17 mouse cellular contexts compared by ENCODE assay signal in genomic region chr1:87573261-87573660, GRCm38 (mm10). TPM values are rescaled to one million over a fixed set of nuclear protein-coding genes. Genes with fewer than 3 reads are reported as not detected.
DNase-seq lines count a peak whose midpoint lies in the region; ATAC-seq and TF ChIP-seq lines count a peak whose summit lies in the region.
"Had no signal": no experiment of that assay in that cellular context is flagged by ENCODE, and none has a peak within 500 bp of the region (broad histone marks: within the 10 kb centered on the region; RNA-seq: fewer than 3 reads in every experiment).

No protein-coding gene starts in this region.

- TF ChIP-seq CTCF in liver, embryonic 14.5 days (IDR thresholded peaks at IDR 0.05; ENCODE audit: low read depth) = no peak
- TF ChIP-seq CTCF in stomach, postnatal 0 days (IDR thresholded peaks at IDR 0.05; ENCODE audit: low read depth) = no peak

- ATAC-seq in lung, embryonic 15.5 days (ENCODE audit: borderline replicate concordance, extremely low read depth, low FRiP score, low TSS enrichment) = no peak
- ATAC-seq in kidney, embryonic 16.5 days (ENCODE audit: low FRiP score, low TSS enrichment) = no peak
- ATAC-seq in liver, embryonic 14.5 days (ENCODE audit: insufficient read depth) = no peak
- ATAC-seq in stomach, postnatal 0 days (ENCODE audit: low FRiP score, low TSS enrichment) = no peak
- ATAC-seq in hindbrain, embryonic 13.5 days (ENCODE audit: low FRiP score) = no peak
- no peak for ATAC-seq in forebrain, embryonic 11.5 days (replicated peaks; ENCODE audit: low FRiP score)

- H3K9ac ChIP-seq in lung, embryonic 15.5 days = no peak overlapping the region
- H3K9ac ChIP-seq in kidney, embryonic 16.5 days (replicated peaks; ENCODE audit: low read length) = no peak overlapping the region
- no peak overlapping the region for H3K9ac ChIP-seq in liver, embryonic 14.5 days (replicated peaks)
- H3K9ac ChIP-seq in stomach, postnatal 0 days (ENCODE audit: low read length) = peak overlapping the region; percentile 35; the same call in 1 of the 2 replicates
- H3K9ac ChIP-seq in hindbrain, embryonic 13.5 days = no peak overlapping the region
- H3K9ac ChIP-seq in forebrain, embryonic 11.5 days (ENCODE audit: low read length) = no peak overlapping the region
- H3K9ac ChIP-seq: forebrain, embryonic 12.5 days; limb, embryonic 13.5 days; midbrain, embryonic 12.5 days; neural tube, embryonic 15.5 days had no signal

- TF ChIP-seq EP300 in liver, embryonic 14.5 days (IDR thresholded peaks at IDR 0.05; ENCODE audit: low read depth) = no peak
- no peak for TF ChIP-seq EP300 in stomach, postnatal 0 days (optimal IDR thresholded peaks at IDR 0.05)

- 58% methylated on average over 5 of the region's 5 CpGs for WGBS in lung, embryonic 15.5 days
- WGBS in kidney, embryonic 16.5 days = 70% methylated on average over 5 of the region's 5 CpGs
- WGBS in liver, embryonic 14.5 days (ENCODE audit: insufficient replicate concordance) = 46% methylated on average over 5 of the region's 5 CpGs
- WGBS in stomach, postnatal 0 days = 37% methylated on average over 5 of the region's 5 CpGs
- 81% methylated on average over 5 of the region's 5 CpGs for WGBS in hindbrain, embryonic 13.5 days
- 84% methylated on average over 5 of the region's 5 CpGs for WGBS in forebrain, embryonic 11.5 days

- H3K9me3 ChIP-seq in lung, embryonic 15.5 days = no peaks in the 10 kb centered on the region
- no peaks in the 10 kb centered on the region for H3K9me3 ChIP-seq in kidney, embryonic 16.5 days (ENCODE audit: low read length)
- H3K9me3 ChIP-seq in liver, embryonic 14.5 days (ENCODE audit: control insufficient read depth, low read length) = no peaks in the 10 kb centered on the region
- no peaks in the 10 kb centered on the region for H3K9me3 ChIP-seq in stomach, postnatal 0 days (ENCODE audit: control insufficient read depth, low read length)
- no peaks in the 10 kb centered on the region for H3K9me3 ChIP-seq in hindbrain, embryonic 13.5 days
- no peaks in the 10 kb centered on the region for H3K9me3 ChIP-seq in forebrain, embryonic 11.5 days (ENCODE audit: control insufficient read depth, low read length)
- H3K9me3 ChIP-seq: forebrain, embryonic 12.5 days; hindbrain, embryonic 10.5 days; limb, embryonic 13.5 days; midbrain, embryonic 12.5 days; neural tube, embryonic 15.5 days had no signal

- peak overlapping the region; percentile 89 for H3K27ac ChIP-seq in lung, embryonic 15.5 days
- H3K27ac ChIP-seq in kidney, embryonic 16.5 days (ENCODE audit: low read length) = peak overlapping the region; percentile 36; the same call in 1 of the 2 replicates
- H3K27ac ChIP-seq in liver, embryonic 14.5 days = no peak overlapping the region
- peak overlapping the region; percentile 74 for H3K27ac ChIP-seq in stomach, postnatal 0 days (replicated peaks)
- no peak overlapping the region for H3K27ac ChIP-seq in hindbrain, embryonic 13.5 days
- H3K27ac ChIP-seq in forebrain, embryonic 11.5 days (ENCODE audit: low read depth, low read length) = no peak overlapping the region
- H3K27ac ChIP-seq: forebrain, embryonic 12.5 days; hindbrain, embryonic 10.5 days; limb, embryonic 13.5 days; macrophage; midbrain, embryonic 12.5 days; neural tube, embryonic 15.5 days had no signal

- no peaks in the 10 kb centered on the region for H3K36me3 ChIP-seq in lung, embryonic 15.5 days
- H3K36me3 ChIP-seq in kidney, embryonic 16.5 days (ENCODE audit: insufficient read depth, low read length) = no peaks in the 10 kb centered on the region
- H3K36me3 ChIP-seq in liver, embryonic 14.5 days (replicated peaks; ENCODE audit: control insufficient read depth, insufficient read depth, low read depth) = no peaks in the 10 kb centered on the region
- H3K36me3 ChIP-seq in stomach, postnatal 0 days (ENCODE audit: control insufficient read depth, insufficient read depth, low read length) = no peaks in the 10 kb centered on the region
- no peaks in the 10 kb centered on the region for H3K36me3 ChIP-seq in hindbrain, embryonic 13.5 days
- H3K36me3 ChIP-seq in forebrain, embryonic 11.5 days (ENCODE audit: control insufficient read depth, insufficient read depth, low read length) = no peaks in the 10 kb centered on the region
- H3K36me3 ChIP-seq: forebrain, embryonic 12.5 days; hindbrain, embryonic 10.5 days; limb, embryonic 13.5 days; midbrain, embryonic 12.5 days; neural tube, embryonic 15.5 days had no signal

- peak overlapping the region; percentile 25 for H3K4me2 ChIP-seq in lung, embryonic 15.5 days
- H3K4me2 ChIP-seq in kidney, embryonic 16.5 days (replicated peaks; ENCODE audit: low read depth, low read length) = no peak overlapping the region
- peak overlapping the region; percentile 41 for H3K4me2 ChIP-seq in liver, embryonic 14.5 days (ENCODE audit: low read depth)
- peak overlapping the region; percentile 47 for H3K4me2 ChIP-seq in stomach, postnatal 0 days (replicated peaks; ENCODE audit: low read depth)
- no peak overlapping the region for H3K4me2 ChIP-seq in hindbrain, embryonic 13.5 days
- H3K4me2 ChIP-seq in forebrain, embryonic 11.5 days (ENCODE audit: low read depth, low read length, severe bottlenecking) = no peak overlapping the region
- H3K4me2 ChIP-seq: forebrain, embryonic 12.5 days; limb, embryonic 13.5 days; midbrain, embryonic 12.5 days; neural tube, embryonic 15.5 days had no signal

- peaks cover 27% of the 10 kb centered on the region for H3K4me1 ChIP-seq in lung, embryonic 15.5 days
- peaks cover 19% of the 10 kb centered on the region for H3K4me1 ChIP-seq in kidney, embryonic 16.5 days (ENCODE audit: insufficient read depth, low read length)
- 0 out of 4 replicates have a peak, but pooled peaks cover 0 to 3% of the 10 kb centered on the region in 2 experiments for H3K4me1 ChIP-seq in liver, embryonic 14.5 days (replicated peaks; ENCODE audit: control insufficient read depth in 2 of 2, insufficient read depth in 2 of 2, low read length in 1 of 2)
- 0 out of 2 replicates have a peak, but pooled peaks cover 2% of the 10 kb centered on the region for H3K4me1 ChIP-seq in stomach, postnatal 0 days (replicated peaks; ENCODE audit: control insufficient read depth, insufficient read depth)
- peaks cover 20% of the 10 kb centered on the region for H3K4me1 ChIP-seq in hindbrain, embryonic 13.5 days (replicated peaks)
- H3K4me1 ChIP-seq in forebrain, embryonic 11.5 days (replicated peaks; ENCODE audit: control insufficient read depth, insufficient read depth, low read length) = no peaks in the 10 kb centered on the region

- DNase-seq in lung, postnatal 25 days (ENCODE audit: low spot score) = no peak
- DNase-seq in liver, embryonic 14.5 days (ENCODE audit: low read depth in 3 of 3, low spot score in 3 of 3) = no peak
- peak; percentile 22 for DNase-seq in stomach, postnatal 0 days (ENCODE audit: low spot score)
- no peak for DNase-seq in forebrain, embryonic 11.5 days (ENCODE audit: low spot score)
- DNase-seq: cerebellum, adult 9-11 months; gastrocnemius, postnatal 25 days; right cerebral cortex, postnatal 4 days; thymus, postnatal 14 days had no signal

- no peaks in the 10 kb centered on the region for H3K27me3 ChIP-seq in lung, embryonic 15.5 days
- H3K27me3 ChIP-seq in kidney, embryonic 16.5 days (ENCODE audit: insufficient read depth, low read length) = no peaks in the 10 kb centered on the region
- H3K27me3 ChIP-seq in liver, embryonic 14.5 days (ENCODE audit: control insufficient read depth, insufficient read depth, low read length) = no peaks in the 10 kb centered on the region
- no peaks in the 10 kb centered on the region for H3K27me3 ChIP-seq in stomach, postnatal 0 days (ENCODE audit: control insufficient read depth, insufficient read depth, low read length)
- H3K27me3 ChIP-seq in hindbrain, embryonic 13.5 days = peaks cover 16% of the 10 kb centered on the region
- H3K27me3 ChIP-seq in forebrain, embryonic 11.5 days (ENCODE audit: control insufficient read depth, insufficient read depth, low read length) = no peaks in the 10 kb centered on the region
- H3K27me3 ChIP-seq: forebrain, embryonic 12.5 days; limb, embryonic 13.5 days; midbrain, embryonic 12.5 days; neural tube, embryonic 15.5 days had no signal

- H3K4me3 ChIP-seq in lung, embryonic 15.5 days = no peak overlapping the region
- no peak overlapping the region for H3K4me3 ChIP-seq in kidney, embryonic 16.5 days (ENCODE audit: low read length)
- peak overlapping the region; percentile 22 to 34 for H3K4me3 ChIP-seq in liver, embryonic 14.5 days (ENCODE audit: insufficient read depth in 1 of 2, low read depth in 2 of 2, low read length in 2 of 2)
- H3K4me3 ChIP-seq in stomach, postnatal 0 days (ENCODE audit: low read depth, low read length) = peak overlapping the region; percentile 18
- H3K4me3 ChIP-seq in hindbrain, embryonic 13.5 days = no peak overlapping the region
- no peak overlapping the region for H3K4me3 ChIP-seq in forebrain, embryonic 11.5 days (ENCODE audit: low read depth, low read length)
- H3K4me3 ChIP-seq: forebrain, embryonic 12.5 days; hindbrain, embryonic 10.5 days; limb, embryonic 13.5 days; midbrain, embryonic 12.5 days; neural tube, embryonic 15.5 days had no signal

RNA-seq across cellular contexts. Expression of gene Ngef, which starts 0.4 kb away (rescaled TPM):
- polyA plus RNA-seq in lung, embryonic 15.5 days (2015; fragmentation: Nextera tagmentation; extraction: Ambion mirVana) = 3.6 and 3.8 TPM in 2 replicates
- 2.0 and 2.7 TPM in 2 replicates for polyA plus RNA-seq in kidney, embryonic 16.5 days (2015; fragmentation: Nextera tagmentation; extraction: Ambion mirVana)
- polyA plus RNA-seq in liver, embryonic 14.5 days (2012; rRNA removed) = 2.8 and 3.4 TPM in 2 replicates
- polyA plus RNA-seq in liver, embryonic 14.5 days (2014; fragmentation: Nextera tagmentation; extraction: Ambion mirVana) = 2.9 and 3.8 TPM in 2 replicates
- 8.7 and 10.5 TPM in 2 replicates for polyA plus RNA-seq in stomach, postnatal 0 days (2015; fragmentation: Nextera tagmentation; extraction: Ambion mirVana)
- 9.3 and 9.5 TPM in 2 replicates for polyA plus RNA-seq in hindbrain, embryonic 13.5 days (2015; fragmentation: Nextera tagmentation; extraction: Ambion mirVana)
- polyA plus RNA-seq in forebrain, embryonic 11.5 days (2014; fragmentation: Nextera tagmentation; extraction: Ambion mirVana) = 2.3 and 2.5 TPM in 2 replicates
- polyA plus RNA-seq: macrophage had no signal

RNA-seq across cellular contexts. Expression of gene Inpp5d, which starts 46.9 kb away (rescaled TPM):
- 8.7 and 11.8 TPM in 2 replicates for polyA plus RNA-seq in lung, embryonic 15.5 days (2015; fragmentation: Nextera tagmentation; extraction: Ambion mirVana)
- polyA plus RNA-seq in kidney, embryonic 16.5 days (2015; fragmentation: Nextera tagmentation; extraction: Ambion mirVana) = 8.6 and 9.1 TPM in 2 replicates
- 5.7 and 9.3 TPM in 2 replicates for polyA plus RNA-seq in liver, embryonic 14.5 days (2012; rRNA removed)
- polyA plus RNA-seq in liver, embryonic 14.5 days (2014; fragmentation: Nextera tagmentation; extraction: Ambion mirVana) = 11.1 and 13.0 TPM in 2 replicates
- polyA plus RNA-seq in stomach, postnatal 0 days (2015; fragmentation: Nextera tagmentation; extraction: Ambion mirVana) = 2.6 and 2.8 TPM in 2 replicates
- 4.0 and 4.1 TPM in 2 replicates for polyA plus RNA-seq in hindbrain, embryonic 13.5 days (2015; fragmentation: Nextera tagmentation; extraction: Ambion mirVana)
- polyA plus RNA-seq in forebrain, embryonic 11.5 days (2014; fragmentation: Nextera tagmentation; extraction: Ambion mirVana) = 3.6 and 5.0 TPM in 2 replicates

Comparison
In these comparisons a context has a peak if more than half of its experiments do, and no peak if none do; other contexts are left out.
1. H3K27ac ChIP-seq: peak in lung, embryonic 15.5 days (single experiment), kidney, embryonic 16.5 days (single experiment) and stomach, postnatal 0 days (single experiment); none in liver, embryonic 14.5 days (single experiment), hindbrain, embryonic 13.5 days (single experiment) and forebrain, embryonic 11.5 days (single experiment).
2. H3K4me2 ChIP-seq: peak in lung, embryonic 15.5 days (single experiment), liver, embryonic 14.5 days (single experiment) and stomach, postnatal 0 days (single experiment); none in kidney, embryonic 16.5 days (single experiment), hindbrain, embryonic 13.5 days (single experiment) and forebrain, embryonic 11.5 days (single experiment).
3. H3K4me3 ChIP-seq: peak in liver, embryonic 14.5 days (2 of 2) and stomach, postnatal 0 days (single experiment); none in lung, embryonic 15.5 days (single experiment), kidney, embryonic 16.5 days (single experiment), hindbrain, embryonic 13.5 days (single experiment) and forebrain, embryonic 11.5 days (single experiment).